Mouse (Mus musculus): ENCODE measurements at regions not wholly inside any gene's neighbourhood (a gene's known extent, or its start where the extent isn't known, plus 50 kb on each side); places are given as distances from the start of the nearest gene placed in this dataset.

DNA sequence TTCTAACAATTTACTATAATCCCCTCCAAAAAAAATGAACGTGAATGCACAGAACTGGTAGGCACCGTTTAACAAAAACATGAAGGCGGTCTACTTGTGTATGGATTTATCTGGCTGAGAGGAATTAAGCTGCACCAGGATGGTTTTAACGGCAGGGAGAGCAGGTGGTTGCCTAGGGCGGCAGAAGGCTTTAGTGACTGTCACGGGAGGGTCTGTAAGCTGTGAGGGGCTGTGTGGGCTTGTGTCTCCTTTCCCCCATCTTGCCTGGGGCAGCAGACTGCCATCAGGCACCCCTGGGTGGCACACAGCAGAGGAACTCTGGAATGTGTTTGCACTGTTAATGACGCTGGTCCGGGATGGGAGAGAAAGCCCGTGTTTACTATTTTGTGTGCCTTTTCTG, 308.6 kb downstream of the Irs2 start:
- TF ChIP-seq POLR2A (IDR thresholded peaks at IDR 0.05; ENCODE audit: low read depth, low read length) (no peak), CTCF (conservative IDR thresholded peaks at IDR 0.05; ENCODE audit: insufficient read depth, insufficient read length, low read depth, low read length) (no peak)
